Mouse (Mus musculus) cerebellum, postnatal 4 days (tissue): ENCODE measurements around the gene Chpf.

Experiments
- DNase-seq, 2 experiments: peaks; one replicate each; pipeline ENCODE4 v3.0.0; 2022; ENCODE audit warnings: low spot score in 2 of 2, mixed read lengths in 1 of 2

Chpf gene

DNA sequence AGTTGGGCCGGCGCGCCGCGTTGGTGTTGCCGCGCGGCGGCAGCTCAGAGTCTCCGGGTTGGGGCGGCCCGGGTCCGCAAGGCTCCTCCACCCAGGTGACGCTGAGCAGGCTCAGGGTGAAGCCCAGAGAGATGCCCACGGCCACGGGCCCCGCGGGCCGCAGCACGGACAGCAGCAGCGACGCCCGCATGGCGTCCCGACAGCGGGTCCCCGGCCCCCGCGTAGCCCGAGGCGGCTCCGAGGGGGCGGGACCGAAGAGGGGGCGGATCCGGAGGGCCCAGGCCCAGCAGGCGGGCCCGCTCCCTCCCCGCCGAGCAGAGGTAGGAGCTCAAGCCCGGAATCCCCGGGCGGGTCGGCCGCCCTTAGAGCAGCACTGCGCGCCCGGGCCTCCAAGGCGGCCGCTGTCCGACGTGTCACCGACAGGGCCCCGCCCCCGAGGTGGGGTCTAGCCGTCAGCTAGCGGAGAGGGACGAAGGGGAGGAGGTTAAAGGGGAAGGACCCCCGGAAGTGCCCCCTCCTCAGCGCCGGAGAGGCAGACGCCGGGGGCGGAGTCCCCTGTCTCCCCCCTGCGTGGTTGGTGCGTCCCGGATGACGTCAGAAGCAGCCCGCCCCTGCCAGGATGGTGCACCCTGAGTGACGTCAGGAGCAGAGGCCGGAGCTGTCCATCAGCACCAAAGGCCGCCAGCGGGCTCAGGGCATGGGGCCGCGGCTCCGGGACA lies at the start of gene Chpf, which contains the start of gene Tmem198:
Chpf (minus strand) TSS at position 392 of the 719 bp plus-strand sequence.
Tmem198 (plus strand) TSS at position 617 of the 719 bp plus-strand sequence.
- peak; percentile 97 to 98 for DNase-seq

DNA sequence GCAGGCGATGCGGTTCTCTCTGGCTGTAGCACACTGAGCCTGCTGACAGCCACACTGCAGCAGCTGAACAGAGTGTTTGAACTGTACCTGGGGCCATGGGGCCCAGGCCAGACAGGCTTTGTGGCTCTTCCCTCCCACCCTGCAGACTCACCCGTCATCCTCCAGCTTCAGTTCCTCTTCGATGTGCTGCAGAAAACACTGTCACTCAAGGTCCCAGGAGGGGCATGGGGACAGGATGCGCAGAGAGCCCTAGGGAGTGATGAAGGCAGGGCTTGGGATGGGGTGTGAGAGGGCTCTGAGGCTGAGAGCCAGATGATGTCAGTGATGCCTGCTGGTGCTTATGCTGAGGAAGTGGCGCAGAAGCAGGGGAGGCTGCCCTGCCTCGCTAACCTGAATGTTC lies 45.6 kb upstream of the Chpf start:
- DNase-seq, result no peak

DNA sequence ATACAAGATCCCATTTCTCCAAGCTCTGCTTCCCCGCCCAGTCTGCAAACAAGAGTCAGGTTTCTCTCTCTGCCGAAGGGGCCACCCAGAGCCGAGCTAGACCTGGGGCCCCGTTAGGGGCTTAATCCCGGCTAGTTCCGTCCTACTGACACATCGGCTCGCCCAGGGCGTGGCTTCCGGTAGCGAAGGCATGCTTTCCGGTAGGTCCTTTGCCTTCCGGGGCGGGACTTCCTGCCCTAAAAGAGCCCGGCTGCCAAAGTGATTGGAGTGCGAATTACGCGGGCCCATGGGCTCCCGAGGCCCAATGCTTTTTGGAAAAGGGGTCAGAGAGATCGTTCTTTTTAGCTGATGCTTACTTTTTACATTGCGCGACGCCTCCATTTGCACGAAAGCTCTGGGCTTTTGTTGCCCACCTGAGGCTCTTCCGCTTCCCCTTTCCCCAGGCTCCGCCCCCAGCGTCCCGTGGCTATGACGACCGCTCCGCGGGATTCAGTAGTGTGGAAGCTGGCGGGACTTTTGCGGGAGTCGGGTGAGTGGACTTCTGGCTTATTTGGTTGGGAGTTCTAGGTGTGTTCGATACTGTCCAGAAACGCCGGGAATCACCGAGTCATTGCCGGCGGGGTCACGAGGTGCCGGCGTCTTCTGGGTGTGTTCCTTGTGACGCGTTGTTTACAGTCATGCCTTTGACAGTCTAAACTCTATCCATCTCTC lies 42.4 kb upstream of the Chpf start, which contains the start of gene Stk11ip:
Stk11ip (plus strand) TSS at position 209 of the 711 bp plus-strand sequence.
- DNase-seq, result peak; percentile 74 to 83

DNA sequence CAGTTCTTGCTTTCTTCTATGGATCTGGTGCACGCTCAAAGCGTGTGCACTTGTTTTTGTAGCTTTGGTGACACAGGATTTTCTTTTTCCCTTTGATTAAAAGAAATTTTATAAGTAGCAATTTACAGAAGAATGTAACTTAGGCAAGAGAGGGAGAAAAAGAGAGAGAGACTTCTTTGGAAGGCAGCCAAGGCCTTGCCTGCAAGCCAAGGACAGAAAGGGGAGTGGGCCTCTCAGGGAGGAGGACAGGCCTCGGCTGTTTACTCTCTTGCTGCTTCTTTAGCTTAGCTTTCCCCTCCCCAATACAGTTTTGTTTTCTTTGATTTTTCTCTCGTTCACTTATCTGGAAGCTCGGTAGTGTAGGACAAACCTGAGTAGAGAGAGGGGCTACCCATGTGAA lies 40.5 kb upstream of the Chpf start:
- DNase-seq, result no peak

DNA sequence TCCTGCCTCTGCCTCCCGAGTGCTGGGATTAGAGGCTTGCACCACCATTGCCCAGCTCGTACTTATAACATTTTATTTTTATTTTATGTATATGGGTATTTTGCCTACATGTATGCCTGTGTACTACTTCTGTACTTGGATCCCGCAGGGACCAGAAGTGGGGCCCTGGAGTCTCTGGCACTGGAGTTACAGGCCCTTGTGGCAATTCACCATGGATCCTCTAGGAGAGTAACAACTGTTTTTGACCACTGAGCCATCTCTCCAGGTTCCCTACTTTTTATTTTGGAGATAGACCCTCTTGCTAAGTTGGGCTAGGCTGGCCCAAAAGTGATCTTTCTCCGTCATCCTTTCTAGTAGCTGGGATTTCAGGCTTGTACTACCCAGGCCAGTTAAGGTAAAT lies 39.3 kb upstream of the Chpf start:
- DNase-seq, result no peak

DNA sequence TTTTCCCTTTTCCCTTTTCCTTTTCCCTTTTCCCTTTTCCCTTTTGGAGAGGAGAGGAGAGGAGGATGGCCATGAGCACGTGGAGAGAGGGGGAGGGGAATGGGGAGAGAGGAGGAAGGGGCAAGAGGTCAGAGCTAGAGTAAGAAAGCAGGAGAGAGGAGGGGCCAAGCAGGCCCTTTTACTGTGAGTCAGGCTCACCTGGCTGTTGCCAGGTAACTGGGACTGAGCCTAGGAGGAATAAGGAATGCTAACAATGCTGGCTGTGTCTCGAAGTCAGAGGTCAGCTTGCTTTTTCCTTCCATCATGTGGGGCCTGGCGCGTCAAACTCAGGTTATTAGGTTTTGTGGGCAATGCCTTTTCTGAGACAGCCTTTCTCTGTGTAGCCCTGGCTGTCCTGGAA lies 38.9 kb upstream of the Chpf start:
- no peak for DNase-seq

DNA sequence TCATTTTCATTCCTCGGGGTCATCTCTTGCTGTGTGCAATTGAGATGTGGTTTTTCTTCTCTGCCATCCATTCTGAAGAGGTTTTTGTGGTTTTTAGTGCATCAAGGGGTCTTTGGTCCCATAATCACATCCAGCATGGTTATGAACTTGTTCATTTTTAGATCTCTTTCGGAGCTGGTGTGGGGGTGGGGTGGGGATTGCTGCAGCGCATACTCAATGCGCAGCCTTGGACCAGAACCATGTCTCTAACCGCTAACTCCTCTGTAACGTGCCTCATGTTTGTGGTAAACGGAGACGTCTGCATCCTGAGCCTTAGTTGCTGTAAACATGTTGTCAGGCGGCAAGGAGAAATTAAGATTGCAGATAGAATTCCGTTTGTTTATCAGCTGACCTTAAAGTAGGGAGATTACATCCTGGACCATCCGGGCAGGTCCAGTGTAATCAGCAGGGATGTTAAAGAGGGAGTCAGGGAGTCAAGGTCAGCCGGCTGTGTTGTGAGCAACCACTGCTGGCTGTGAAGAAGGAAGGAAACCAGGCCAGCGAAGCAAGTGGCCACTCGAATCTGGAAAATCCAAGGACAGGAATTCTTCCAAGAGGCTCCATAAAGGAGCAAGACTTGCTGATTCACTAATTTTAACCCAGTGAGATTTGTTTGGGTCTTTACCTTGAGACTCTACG lies 37.7 kb upstream of the Chpf start:
- DNase-seq, result no peak

DNA sequence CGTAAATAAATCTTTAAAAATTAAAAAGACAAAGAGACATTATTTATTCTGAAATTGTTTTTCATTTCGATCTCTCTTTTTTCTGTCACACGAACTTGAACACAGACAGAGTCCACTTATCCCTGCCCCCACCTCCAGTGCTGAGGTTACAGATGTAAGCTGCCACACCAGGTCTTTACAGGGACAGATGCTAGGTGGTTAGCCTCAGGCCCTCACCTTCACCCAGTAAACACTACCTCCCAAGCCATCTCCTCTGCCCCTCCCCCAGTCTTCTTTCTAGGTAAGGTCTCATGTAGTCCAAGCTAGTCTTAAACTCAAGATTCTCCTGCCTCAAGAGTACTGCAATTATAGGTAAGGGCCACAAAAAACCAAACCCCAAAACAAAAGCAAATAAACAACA lies 33.4 kb upstream of the Chpf start:
- no peak for DNase-seq

DNA sequence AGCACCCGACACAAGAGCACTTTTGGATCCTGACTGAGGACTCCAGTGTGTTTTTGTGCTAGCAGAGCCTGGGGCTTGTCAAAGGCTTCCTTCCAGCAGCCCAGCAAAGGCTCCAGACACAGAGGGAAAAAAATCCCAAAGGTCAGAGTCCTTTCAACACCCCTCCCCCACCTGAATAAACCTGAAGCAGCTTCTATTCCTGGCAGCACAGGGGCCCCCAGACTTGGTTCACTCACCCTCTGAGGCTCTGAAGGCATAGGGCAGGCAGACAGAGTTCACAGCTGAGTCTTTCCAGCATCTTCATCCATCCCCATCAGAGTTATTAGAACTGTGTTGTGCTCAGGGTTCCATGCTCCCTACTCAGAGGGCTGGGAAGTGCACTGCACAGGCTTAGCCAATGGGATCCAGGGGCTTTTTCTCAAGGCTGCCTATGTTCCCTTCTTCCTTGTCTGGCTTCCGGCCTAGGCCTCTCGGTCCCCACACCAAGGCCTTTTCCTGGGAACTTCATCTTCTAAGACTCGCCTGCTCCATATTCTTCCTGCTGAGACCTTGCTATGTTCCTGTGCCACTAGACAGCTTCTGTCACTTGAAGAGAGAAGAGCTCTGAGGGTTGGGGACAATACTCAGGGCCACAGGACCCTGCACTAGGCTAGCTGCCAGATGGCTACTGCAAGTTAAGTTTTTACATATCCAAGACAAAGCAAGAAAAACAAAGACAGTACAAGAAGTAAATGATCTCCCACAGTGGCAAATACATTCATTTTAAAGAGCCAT lies 32.5 kb upstream of the Chpf start:
- DNase-seq, result no peak

DNA sequence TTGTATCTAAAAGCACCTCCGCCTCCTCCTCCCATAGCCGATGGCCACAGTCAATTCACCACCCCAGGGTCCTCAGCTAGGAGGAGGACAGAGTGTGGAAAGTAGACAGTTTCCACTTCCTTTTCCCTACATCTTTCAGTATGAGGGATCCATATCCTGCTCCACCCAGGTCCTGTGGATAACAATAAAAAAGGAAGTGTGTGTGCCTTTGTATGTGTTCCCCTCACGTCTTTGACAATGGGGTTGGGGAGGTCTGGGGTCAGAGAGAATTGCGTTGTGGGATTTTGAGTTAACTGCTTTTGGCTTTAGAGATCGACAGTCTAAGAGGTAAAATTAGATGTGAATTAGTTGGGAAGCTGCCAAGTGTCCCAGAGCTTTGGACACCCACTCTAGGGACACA lies 31.0 kb upstream of the Chpf start:
- no peak for DNase-seq

DNA sequence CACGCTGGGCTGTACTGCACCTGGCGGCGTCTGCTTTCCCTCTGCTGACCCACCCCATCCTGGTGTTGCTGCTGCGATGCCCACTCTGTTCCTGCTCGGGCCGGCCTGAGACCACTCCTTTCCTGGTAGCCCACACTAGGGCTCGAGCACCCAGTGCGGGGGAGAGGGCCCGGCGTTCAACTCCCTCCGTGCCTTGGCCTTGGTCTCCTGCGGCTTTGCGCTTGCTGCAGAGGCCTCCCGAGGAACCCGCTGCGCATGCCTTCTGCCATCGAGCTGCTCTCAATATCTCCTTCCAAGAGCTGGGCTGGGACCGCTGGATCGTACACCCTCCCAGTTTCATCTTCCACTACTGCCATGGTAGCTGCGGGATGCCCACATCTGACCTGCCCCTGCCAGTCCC lies 30.5 kb upstream of the Chpf start:
- DNase-seq, result no peak

DNA sequence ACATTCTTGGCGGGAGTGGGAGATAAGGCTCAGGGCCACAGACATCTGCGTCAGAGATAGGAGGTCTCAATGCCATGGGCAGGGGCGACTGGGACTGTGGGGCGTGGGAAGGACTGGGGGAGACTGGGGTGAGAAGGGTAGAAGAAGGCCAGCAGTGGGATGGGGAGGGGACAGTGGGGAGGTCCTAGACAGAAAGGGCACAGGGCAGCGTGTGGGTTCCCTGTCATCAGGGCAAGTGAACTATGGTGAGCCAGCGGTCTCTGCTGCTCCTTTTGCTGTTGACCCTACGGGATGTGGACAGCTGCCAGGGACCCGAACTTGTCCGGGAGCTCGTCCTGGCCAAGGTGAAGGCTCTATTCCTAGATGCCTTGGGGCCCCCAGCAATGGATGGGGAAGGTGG lies 27.9 kb upstream of the Chpf start, which contains the start of gene Inha:
Inha (plus strand) TSS at position 72 of the 400 bp plus-strand sequence.
- no peak for DNase-seq

DNA sequence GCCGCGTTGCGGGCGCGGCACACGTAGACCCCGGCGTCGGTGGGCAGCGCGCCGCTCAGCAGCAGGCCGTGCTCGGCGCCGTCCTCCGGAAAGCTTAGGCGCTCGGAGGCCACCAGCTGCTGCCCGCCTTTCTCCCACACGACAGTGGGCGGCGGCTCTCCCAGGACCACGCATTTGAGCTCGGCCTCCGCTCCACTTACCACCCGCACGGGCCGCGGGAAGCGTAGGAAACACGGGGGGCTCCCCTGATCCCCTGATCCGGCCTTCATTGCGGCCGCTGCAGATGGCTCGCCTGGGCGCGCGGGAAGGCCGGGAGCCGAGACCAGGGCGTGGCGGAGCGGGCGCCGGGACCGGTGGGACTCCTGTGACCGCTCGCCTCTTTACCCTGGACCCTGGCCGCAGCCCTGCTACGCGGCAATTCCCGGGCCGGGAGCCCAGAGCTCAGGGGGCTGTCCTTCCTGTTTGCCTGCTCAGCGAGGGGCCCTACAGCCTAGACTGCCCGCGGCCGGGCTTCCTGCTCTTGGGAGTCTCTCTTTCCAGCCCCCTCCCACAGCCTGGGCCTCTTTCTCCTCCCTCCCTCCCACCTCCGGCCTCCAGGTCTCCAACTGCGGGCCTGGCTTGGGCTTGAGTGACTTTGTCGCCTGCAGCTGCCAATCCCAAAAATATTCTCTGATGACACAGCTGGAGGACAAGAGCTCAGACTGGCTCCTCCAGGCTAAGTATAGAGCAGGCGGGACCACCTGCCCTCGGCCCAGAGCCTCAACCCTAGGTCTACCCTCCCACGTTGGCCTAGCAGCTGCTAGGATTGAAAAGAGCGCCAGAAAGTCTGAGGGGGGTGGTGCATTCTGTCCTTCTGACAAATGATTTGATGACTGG lies 27.1 kb upstream of the Chpf start, which contains the start of gene Obsl1:
Obsl1 (minus strand) TSS at position 497 of the 876 bp plus-strand sequence.
- peak in 1 of 2 experiments; percentile 52 for DNase-seq

DNA sequence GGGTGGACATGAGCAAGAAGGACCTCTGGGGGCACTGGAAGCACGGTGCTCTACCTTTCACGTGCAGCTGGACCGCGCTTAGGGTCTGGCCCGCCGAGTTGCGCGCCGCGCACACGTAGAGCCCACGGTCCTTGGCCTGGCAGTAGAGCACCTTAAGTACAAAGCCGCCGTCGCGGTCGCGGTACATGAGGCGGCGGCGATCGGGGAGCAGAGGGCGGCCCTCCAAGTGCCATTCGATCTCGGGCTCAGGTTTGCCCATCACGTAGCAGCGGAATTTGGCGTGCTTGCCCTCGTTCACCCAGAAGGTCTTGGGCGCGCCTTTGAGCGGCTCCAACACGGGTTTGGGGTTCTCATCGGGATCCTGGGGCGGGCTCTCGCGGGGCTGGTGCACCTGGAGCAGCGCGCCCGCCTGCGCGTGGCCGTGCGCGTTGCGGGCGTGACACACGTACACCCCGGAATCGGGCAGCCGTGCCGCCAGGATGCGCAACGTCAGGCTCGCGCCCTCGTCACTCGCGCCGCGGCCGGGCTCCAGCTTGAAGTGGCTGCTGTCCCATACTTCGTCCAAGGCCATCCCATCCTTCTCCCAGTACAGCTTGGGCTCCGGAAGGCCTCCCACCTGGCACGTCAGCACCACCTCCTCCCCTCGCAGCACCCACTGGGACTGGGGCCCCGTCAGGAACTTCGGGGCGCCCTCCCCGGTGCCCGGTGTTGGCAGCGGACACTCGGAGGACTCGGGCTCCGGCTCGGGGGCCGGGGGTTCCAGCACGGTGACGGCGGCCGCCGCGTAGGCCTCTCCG lies 26.2 kb upstream of the Chpf start:
- DNase-seq, result peak; percentile 60 to 74

DNA sequence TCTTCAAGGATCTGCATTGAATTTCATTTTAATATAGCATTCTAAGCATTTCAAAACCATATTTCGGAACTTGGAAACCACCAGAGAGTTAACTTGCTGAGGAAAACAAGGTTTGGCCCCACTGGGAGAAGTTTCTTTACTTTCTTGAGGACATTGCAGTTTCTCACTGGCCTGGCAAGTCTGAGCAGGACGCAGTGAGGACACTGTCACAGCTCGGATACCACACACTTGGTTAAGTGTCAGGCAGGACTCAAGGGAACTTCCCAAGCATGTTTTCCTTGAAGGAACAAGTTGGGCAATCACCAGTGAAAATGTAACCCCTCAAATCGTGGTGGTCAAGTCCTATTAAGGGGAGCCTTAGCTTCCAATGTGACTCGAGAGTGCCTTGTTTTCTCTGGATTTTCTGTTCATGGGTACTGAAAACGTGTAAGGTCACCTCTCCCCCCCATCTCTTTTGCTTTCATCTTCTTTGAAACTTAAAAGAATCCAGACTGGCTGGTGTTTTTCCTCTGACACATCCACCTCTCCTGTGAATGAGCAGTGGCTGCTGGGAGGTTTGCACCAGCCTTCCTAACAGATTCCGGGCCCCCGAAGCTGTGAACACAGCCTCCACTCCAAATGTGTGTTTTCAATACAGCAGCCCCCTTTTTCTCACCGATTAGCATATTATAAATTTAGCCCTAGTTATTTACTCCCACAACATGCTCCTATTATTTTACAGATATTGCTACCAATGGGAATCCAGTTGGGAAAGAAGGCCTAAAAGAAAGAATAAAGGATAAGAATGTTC lies 25.3 kb upstream of the Chpf start:
- DNase-seq, result no peak

DNA sequence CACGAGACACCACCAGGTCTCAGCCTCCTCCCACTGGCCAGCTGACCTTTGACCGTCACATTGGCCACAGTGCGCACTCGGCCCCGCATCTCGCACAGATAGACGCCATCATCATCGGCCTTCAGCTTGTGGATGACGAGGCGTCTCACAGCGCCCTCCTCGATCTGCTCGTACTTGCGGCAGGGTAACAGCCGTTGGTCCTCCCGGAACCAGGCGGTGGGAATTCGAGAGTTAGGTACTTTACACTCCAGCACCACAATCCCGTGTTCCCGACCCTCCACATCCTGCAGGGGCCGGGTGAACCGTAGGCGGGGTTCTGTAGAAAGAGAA lies 24.5 kb upstream of the Chpf start:
- DNase-seq, result no peak

DNA sequence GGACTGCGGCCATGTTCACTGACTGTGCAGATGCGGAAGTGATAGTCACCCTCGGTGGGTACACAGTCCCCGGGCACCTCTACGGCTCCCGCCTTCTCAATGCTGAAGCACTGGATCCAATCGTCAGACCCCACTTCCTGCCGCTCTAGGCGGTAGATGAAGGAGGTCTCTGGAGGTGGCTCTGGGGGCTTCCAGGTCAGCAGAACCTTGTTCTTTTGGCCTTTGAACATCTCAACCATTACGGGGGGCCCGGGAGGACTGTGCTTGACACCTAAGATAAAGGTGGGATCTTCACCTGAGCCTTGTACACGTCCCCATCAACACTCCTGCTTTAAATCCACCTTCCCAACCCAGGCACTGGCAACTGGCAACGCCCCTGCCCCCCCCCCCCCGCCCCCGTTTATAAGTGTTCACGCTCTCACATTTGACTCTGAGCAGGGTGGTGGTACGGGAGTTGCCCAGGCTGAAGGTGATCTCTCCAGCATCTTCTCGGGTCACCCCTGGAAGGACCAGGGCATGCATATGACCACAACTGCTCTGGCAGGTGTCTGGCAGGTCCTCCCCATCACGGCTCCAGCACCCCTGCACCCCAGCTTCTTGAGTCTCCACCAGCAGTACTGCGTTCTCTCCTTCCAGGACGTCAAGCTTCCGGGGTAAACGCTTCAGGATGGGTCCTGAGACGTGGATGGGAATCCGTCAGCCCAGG lies 24.0 kb upstream of the Chpf start:
- no peak for DNase-seq

DNA sequence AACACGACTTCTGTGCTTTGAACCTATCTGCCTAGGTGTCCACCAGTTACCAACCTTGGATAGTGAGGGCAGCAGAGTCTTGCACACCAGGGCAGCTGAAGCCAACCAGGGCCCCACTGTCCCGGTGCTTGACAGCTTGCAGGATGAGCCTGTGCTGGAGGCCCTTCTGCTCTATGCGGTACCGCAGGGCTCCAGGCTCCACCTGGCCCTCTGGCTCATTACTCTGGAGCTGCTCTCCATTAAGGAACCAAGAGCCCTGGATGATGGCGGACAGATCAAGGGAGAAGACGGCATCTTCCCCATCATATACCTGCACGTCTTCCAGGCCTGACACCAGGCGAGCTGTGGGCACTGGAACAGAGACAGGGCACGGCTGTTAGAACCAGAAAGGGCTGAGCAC lies 22.8 kb upstream of the Chpf start:
- no peak for DNase-seq

DNA sequence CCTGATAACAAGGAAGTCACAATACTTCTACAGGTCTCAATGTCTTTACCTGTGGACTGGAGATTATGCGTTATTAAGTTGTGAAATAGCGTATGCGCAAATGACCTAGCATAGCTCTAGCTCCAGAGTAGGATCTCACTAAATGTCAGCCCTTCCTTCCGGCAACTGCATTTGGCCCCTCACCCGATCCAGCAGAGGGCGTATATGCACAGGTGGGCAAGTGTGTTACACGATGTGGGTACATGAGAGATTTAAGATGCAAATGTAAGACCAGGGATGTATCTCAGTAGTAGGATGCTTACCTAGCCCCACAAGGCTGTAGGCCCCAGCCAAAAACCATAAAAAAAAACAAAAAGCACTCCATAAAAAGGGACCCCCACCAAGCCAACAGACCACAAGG lies 20.3 kb upstream of the Chpf start:
- DNase-seq, result no peak
